Mouse (Mus musculus) intestine, embryonic 15.5 days (tissue): ENCODE results near the gene Lpar3. TPM values are rescaled to one million over a fixed set of nuclear protein-coding genes. Genes with fewer than 3 reads are reported as not detected.
A peak's percentile ranks its signal among the peaks of the same experiment; 100 is the strongest.

ENCODE experiments used
- ATAC-seq: fragments of 200-750 bp; cut with Nextera tagmentation; 2 replicates; pipeline ENCODE4 v1.8.0; 2017; ENCODE audit warnings: moderate TSS enrichment, moderate library complexity
- H3K27ac ChIP-seq: fragments of 300-500 bp; sonication (generic); 2 replicates; pipeline ENCODE4 v1.5.1; 2015; ENCODE audit warnings: mild to moderate bottlenecking, inconsistent platforms
- H3K27me3 ChIP-seq: fragments of 300-500 bp; sonication (generic); replicated peaks from 2 replicates; pipeline ENCODE4 v1.6.1; 2015; ENCODE audit warnings: inconsistent platforms
- H3K36me3 ChIP-seq: fragments of 300-500 bp; sonication (generic); 2 replicates; pipeline ENCODE4 v1.6.1; 2015; ENCODE audit warnings: inconsistent platforms
- H3K4me1 ChIP-seq: fragments of 300-500 bp; sonication (generic); replicated peaks from 2 replicates; pipeline ENCODE4 v1.6.1; 2015; ENCODE audit warnings: inconsistent platforms
- H3K4me2 ChIP-seq: fragments of 300-500 bp; sonication (generic); replicated peaks from 2 replicates; pipeline ENCODE4 v1.6.1; 2015; ENCODE audit warnings: mild to moderate bottlenecking, inconsistent platforms
- H3K4me3 ChIP-seq: fragments of 300-500 bp; sonication (generic); replicated peaks from 2 replicates; pipeline ENCODE4 v1.5.1; 2015; ENCODE audit warnings: inconsistent platforms
- H3K9ac ChIP-seq: fragments of 300-500 bp; sonication (generic); 2 replicates; pipeline ENCODE4 v1.6.1; 2015; ENCODE audit warnings: inconsistent platforms
- H3K9me3 ChIP-seq: fragments of 300-500 bp; sonication (generic); 2 replicates; pipeline ENCODE4 v1.6.1; 2016; ENCODE audit warnings: inconsistent platforms
- WGBS: fragments of 180-500 bp; shearing (Covaris S2); methylation state at CpG from one replicate; pipeline ENCODE4 v1.1.7; 2015; 5-methylcytosine and 5-hydroxymethylcytosine counted together
- polyA plus RNA-seq: library from polyadenylated mRNA; unstranded; fragments of >200 nt; fragmentation: Nextera tagmentation; extraction: Ambion mirVana; gene quantifications from 2 replicates; pipeline ENCODE4 v1.2.1, GENCODE M21; 2015

Gene Lpar3
- polyA plus RNA-seq, 1 experiment from 2014 or later: 1.9 TPM

- no peaks in the 10 kb centered on the region for H3K9me3 ChIP-seq
- no peaks in the 10 kb centered on the region; the same call in 1 of the 2 replicates for H3K4me1 ChIP-seq
- H3K27me3 ChIP-seq: no peaks in the 10 kb centered on the region
- H3K9ac ChIP-seq: no peak overlapping the region
- WGBS: 76% methylated on average over 14 of the region's 14 CpGs
- no peak for ATAC-seq
- H3K4me3 ChIP-seq: no peak overlapping the region
- no peaks in the 10 kb centered on the region for H3K36me3 ChIP-seq
- no peak overlapping the region for H3K4me2 ChIP-seq
- no peak overlapping the region for H3K27ac ChIP-seq
Measured at GRCm38 (mm10) chr3:146268024-146268801, 47.5 kb downstream of the Lpar3 start.

- Histone ChIP-seq H3K9ac (no peak overlapping the region), H3K9me3 (no peaks in the 10 kb centered on the region), H3K4me1 (0 out of 2 replicates have a peak, but pooled peaks cover 2% of the 10 kb centered on the region), H3K27ac (no peak overlapping the region), H3K4me3 (no peak overlapping the region), H3K36me3 (no peaks in the 10 kb centered on the region), H3K4me2 (no peak overlapping the region), H3K27me3 (no peaks in the 10 kb centered on the region)
- WGBS: 30% methylated on average over 5 of the region's 5 CpGs
- ATAC-seq: no peak
Measured at GRCm38 (mm10) chr3:146274503-146274902, 53.7 kb downstream of the Lpar3 start.

- Histone ChIP-seq H3K9me3 (no peaks in the 10 kb centered on the region), H3K36me3 (no peaks in the 10 kb centered on the region), H3K4me3 (no peak overlapping the region), H3K27me3 (no peaks in the 10 kb centered on the region), H3K9ac (no peak overlapping the region), H3K4me1 (0 out of 2 replicates have a peak, but pooled peaks cover 2% of the 10 kb centered on the region), H3K4me2 (no peak overlapping the region), H3K27ac (no peak overlapping the region)
- 61% methylated on average over 11 of the region's 11 CpGs for WGBS
- ATAC-seq: no peak
Measured at GRCm38 (mm10) chr3:146275360-146276025, 54.7 kb downstream of the Lpar3 start.

GRCm38 (mm10) chr3:146276026-146276409 is 55.3 kb downstream of the Lpar3 start:
- Histone ChIP-seq H3K9ac (no peak overlapping the region), H3K4me2 (no peak overlapping the region), H3K9me3 (no peaks in the 10 kb centered on the region), H3K27me3 (no peaks in the 10 kb centered on the region), H3K36me3 (no peaks in the 10 kb centered on the region), H3K27ac (no peak overlapping the region), H3K4me3 (no peak overlapping the region), H3K4me1 (0 out of 2 replicates have a peak, but pooled peaks cover 2% of the 10 kb centered on the region)
- 44% methylated on average over 4 of the region's 4 CpGs for WGBS
- ATAC-seq: no peak

GRCm38 (mm10) chr3:146276991-146277390 is 56.2 kb downstream of the Lpar3 start:
- no peak overlapping the region for H3K9ac ChIP-seq
- ATAC-seq: no peak
- H3K4me3 ChIP-seq: no peak overlapping the region
- 0 out of 2 replicates have a peak, but pooled peaks cover 2% of the 10 kb centered on the region for H3K4me1 ChIP-seq
- H3K9me3 ChIP-seq: no peaks in the 10 kb centered on the region
- H3K4me2 ChIP-seq: no peak overlapping the region
- 93% methylated on average over 4 of the region's 4 CpGs for WGBS
- no peaks in the 10 kb centered on the region for H3K27me3 ChIP-seq
- H3K27ac ChIP-seq: no peak overlapping the region
- H3K36me3 ChIP-seq: no peaks in the 10 kb centered on the region

- no peaks in the 10 kb centered on the region for H3K27me3 ChIP-seq
- no peaks in the 10 kb centered on the region for H3K9me3 ChIP-seq
- no peak for ATAC-seq
- no peak overlapping the region for H3K4me3 ChIP-seq
- H3K4me1 ChIP-seq: 0 out of 2 replicates have a peak, but pooled peaks cover 2% of the 10 kb centered on the region
- H3K27ac ChIP-seq: no peak overlapping the region
- no peak overlapping the region for H3K9ac ChIP-seq
- WGBS: 81% methylated on average over 11 of the region's 11 CpGs
- H3K36me3 ChIP-seq: no peaks in the 10 kb centered on the region
- no peak overlapping the region for H3K4me2 ChIP-seq
Measured at GRCm38 (mm10) chr3:146277456-146277855, 56.7 kb downstream of the Lpar3 start.

- Histone ChIP-seq H3K4me3 (no peak overlapping the region), H3K36me3 (no peaks in the 10 kb centered on the region), H3K9me3 (no peaks in the 10 kb centered on the region), H3K4me1 (0 out of 2 replicates have a peak, but pooled peaks cover 2% of the 10 kb centered on the region), H3K9ac (no peak overlapping the region), H3K27me3 (no peaks in the 10 kb centered on the region), H3K27ac (peak overlapping the region; percentile 65), H3K4me2 (no peak overlapping the region; the same call in 1 of the 2 replicates)
- peak; percentile 96 for ATAC-seq
- WGBS: 53% methylated on average over 13 of the region's 13 CpGs
Measured at GRCm38 (mm10) chr3:146278195-146279140, 57.7 kb downstream of the Lpar3 start.

GRCm38 (mm10) chr3:146283732-146284361 is 63.1 kb downstream of the Lpar3 start:
- H3K27ac ChIP-seq: no peak overlapping the region
- ATAC-seq: peak; percentile 87

GRCm38 (mm10) chr3:146286118-146286517 is 65.4 kb downstream of the Lpar3 start:
- Histone ChIP-seq H3K4me1 (no peaks in the 10 kb centered on the region), H3K4me2 (no peak overlapping the region), H3K9me3 (no peaks in the 10 kb centered on the region), H3K36me3 (no peaks in the 10 kb centered on the region), H3K4me3 (no peak overlapping the region), H3K27ac (no peak overlapping the region), H3K9ac (no peak overlapping the region), H3K27me3 (no peaks in the 10 kb centered on the region)
- no peak for ATAC-seq
- 56% methylated on average over 4 of the region's 4 CpGs for WGBS

More at GRCm38 (mm10) chr3:146283732-146284361, 63.1 kb downstream of the Lpar3 start:
- no peaks in the 10 kb centered on the region for H3K27me3 ChIP-seq
- 37% methylated on average over 3 of the region's 3 CpGs for WGBS
- no peak overlapping the region for H3K9ac ChIP-seq
- no peak overlapping the region for H3K4me3 ChIP-seq
- no peaks in the 10 kb centered on the region for H3K9me3 ChIP-seq
- H3K4me1 ChIP-seq: no peaks in the 10 kb centered on the region
- H3K36me3 ChIP-seq: no peaks in the 10 kb centered on the region
- H3K4me2 ChIP-seq: no peak overlapping the region

GRCm38 (mm10) chr3:146291928-146292327 is 71.2 kb downstream of the Lpar3 start:
- WGBS: 51% methylated on average over 3 of the region's 3 CpGs
- peak; percentile 79 for ATAC-seq
- no peaks in the 10 kb centered on the region for H3K9me3 ChIP-seq
- H3K27me3 ChIP-seq: no peaks in the 10 kb centered on the region
- H3K4me2 ChIP-seq: no peak overlapping the region
- H3K4me1 ChIP-seq: no peaks in the 10 kb centered on the region
- no peak overlapping the region for H3K9ac ChIP-seq
- H3K27ac ChIP-seq: no peak overlapping the region
- H3K4me3 ChIP-seq: no peak overlapping the region
- no peaks in the 10 kb centered on the region for H3K36me3 ChIP-seq

- 43% methylated on average over 5 of the region's 5 CpGs for WGBS
- H3K4me1 ChIP-seq: no peaks in the 10 kb centered on the region
- no peak overlapping the region for H3K27ac ChIP-seq
- no peaks in the 10 kb centered on the region for H3K9me3 ChIP-seq
- H3K27me3 ChIP-seq: no peaks in the 10 kb centered on the region
- no peaks in the 10 kb centered on the region for H3K36me3 ChIP-seq
- H3K4me2 ChIP-seq: no peak overlapping the region
- no peak overlapping the region for H3K9ac ChIP-seq
- ATAC-seq: peak; percentile 97
- no peak overlapping the region for H3K4me3 ChIP-seq
Measured at GRCm38 (mm10) chr3:146292515-146292914, 71.8 kb downstream of the Lpar3 start.
